Mouse (Mus musculus): ENCODE data around the gene Magi2. TPM values are rescaled to one million over a fixed set of nuclear protein-coding genes. Genes with fewer than 3 reads are reported as not detected.
"Not testable (repeated sequence)": the region's sequence is repeated elsewhere in the genome, so short reads cannot be mapped to it uniquely, and the experiment has no call there.

Magi2 gene
- polyA plus RNA-seq, 1 experiment from 2014 or later = 1.7 TPM

- peak overlapping the region; percentile 83 for H3K4me2 ChIP-seq
- peaks cover 16% of the 10 kb centered on the region for H3K27me3 ChIP-seq (replicated peaks; ENCODE audit: control insufficient read depth, insufficient read depth, low read length)
- no peaks in the 10 kb centered on the region for H3K4me1 ChIP-seq (replicated peaks; ENCODE audit: control insufficient read depth, insufficient read depth, low read length)
- H3K4me3 ChIP-seq (ENCODE audit: low read depth, low read length) = peak overlapping the region; percentile 64
- peak overlapping the region; percentile 58 for H3K9ac ChIP-seq (ENCODE audit: low read depth, low read length)
- under 1% methylated on average over 53 of the region's 57 CpGs for WGBS
- no peaks in the 10 kb centered on the region for H3K36me3 ChIP-seq (ENCODE audit: control insufficient read depth, insufficient read depth, low read length)
- ATAC-seq (replicated peaks; ENCODE audit: low FRiP score) = peak; percentile 84
- peak; percentile 81 for DNase-seq (ENCODE audit: low spot score)
- peak overlapping the region; percentile 75 for H3K27ac ChIP-seq (ENCODE audit: low read depth, low read length)
- no peaks in the 10 kb centered on the region for H3K9me3 ChIP-seq (ENCODE audit: control insufficient read depth, low read length)
Observed at GRCm38 (mm10) chr5:20701483-20702421, 1474.9 kb downstream of the Magi2 start.

- H3K4me3 ChIP-seq (ENCODE audit: low read depth, low read length) = peak overlapping the region; percentile 64
- H3K4me2 ChIP-seq = peak overlapping the region; percentile 83
- peaks cover 16% of the 10 kb centered on the region for H3K27me3 ChIP-seq (replicated peaks; ENCODE audit: control insufficient read depth, insufficient read depth, low read length)
- peak; percentile 50 for ATAC-seq (replicated peaks; ENCODE audit: low FRiP score)
- WGBS = 1% methylated on average over 52 of the region's 57 CpGs
- no peaks in the 10 kb centered on the region for H3K4me1 ChIP-seq (replicated peaks; ENCODE audit: control insufficient read depth, insufficient read depth, low read length)
- H3K9ac ChIP-seq (ENCODE audit: low read depth, low read length) = peak overlapping the region; percentile 58
- no peaks in the 10 kb centered on the region for H3K36me3 ChIP-seq (ENCODE audit: control insufficient read depth, insufficient read depth, low read length)
- H3K9me3 ChIP-seq (ENCODE audit: control insufficient read depth, low read length) = no peaks in the 10 kb centered on the region
- DNase-seq (ENCODE audit: low spot score) = peak; percentile 49
- H3K27ac ChIP-seq (ENCODE audit: low read depth, low read length) = peak overlapping the region; percentile 75
Observed at GRCm38 (mm10) chr5:20702480-20703303, 1475.9 kb downstream of the Magi2 start.

GRCm38 (mm10) chr5:20703304-20703700, 1476.5 kb downstream of the Magi2 start:
- ATAC-seq (replicated peaks; ENCODE audit: low FRiP score) = no peak
- 58% methylated on average over 5 of the region's 5 CpGs for whole genome bisulfite sequencing

GRCm38 (mm10) chr5:20703971-20704575, 1477.2 kb downstream of the Magi2 start:
- Histone ChIP-seq H3K9me3 (ENCODE audit: control insufficient read depth, low read length) (no peaks in the 10 kb centered on the region), H3K9ac (ENCODE audit: low read depth, low read length) (no peak overlapping the region), H3K4me3 (ENCODE audit: low read depth, low read length) (no peak overlapping the region), H3K4me1 (replicated peaks; ENCODE audit: control insufficient read depth, insufficient read depth, low read length) (no peaks in the 10 kb centered on the region), H3K4me2 (no peak overlapping the region), H3K27me3 (replicated peaks; ENCODE audit: control insufficient read depth, insufficient read depth, low read length) (peaks cover 16% of the 10 kb centered on the region), H3K27ac (ENCODE audit: low read depth, low read length) (no peak overlapping the region), H3K36me3 (ENCODE audit: control insufficient read depth, insufficient read depth, low read length) (no peaks in the 10 kb centered on the region)
- 87% methylated on average over 13 of the region's 13 CpGs for whole genome bisulfite sequencing
- no peak for DNase-seq (ENCODE audit: low spot score)
- ATAC-seq (replicated peaks; ENCODE audit: low FRiP score) = no peak

More at GRCm38 (mm10) chr5:20703304-20703700, 1476.5 kb downstream of the Magi2 start:
- no peak overlapping the region for H3K4me3 ChIP-seq (ENCODE audit: low read depth, low read length)
- H3K4me2 ChIP-seq = peak overlapping the region; percentile 83; the same call in 1 of the 2 replicates
- no peak overlapping the region for H3K27ac ChIP-seq (ENCODE audit: low read depth, low read length)
- H3K4me1 ChIP-seq (replicated peaks; ENCODE audit: control insufficient read depth, insufficient read depth, low read length) = no peaks in the 10 kb centered on the region
- H3K9ac ChIP-seq (ENCODE audit: low read depth, low read length) = no peak overlapping the region
- no peak for DNase-seq (ENCODE audit: low spot score)
- peaks cover 16% of the 10 kb centered on the region for H3K27me3 ChIP-seq (replicated peaks; ENCODE audit: control insufficient read depth, insufficient read depth, low read length)
- no peaks in the 10 kb centered on the region for H3K36me3 ChIP-seq (ENCODE audit: control insufficient read depth, insufficient read depth, low read length)
- H3K9me3 ChIP-seq (ENCODE audit: control insufficient read depth, low read length) = no peaks in the 10 kb centered on the region

GRCm38 (mm10) chr5:20704886-20705285, 1478.0 kb downstream of the Magi2 start:
- no peaks in the 10 kb centered on the region for H3K36me3 ChIP-seq (ENCODE audit: control insufficient read depth, insufficient read depth, low read length)
- DNase-seq (ENCODE audit: low spot score) (no peak), ATAC-seq (replicated peaks; ENCODE audit: low FRiP score) (no peak)
- peaks cover 16% of the 10 kb centered on the region for H3K27me3 ChIP-seq (replicated peaks; ENCODE audit: control insufficient read depth, insufficient read depth, low read length)
- H3K27ac ChIP-seq (ENCODE audit: low read depth, low read length) = no peak overlapping the region
- WGBS = 39% methylated on average over 4 of the region's 4 CpGs
- no peak overlapping the region for H3K4me3 ChIP-seq (ENCODE audit: low read depth, low read length)
- no peak overlapping the region for H3K4me2 ChIP-seq
- H3K9me3 ChIP-seq (ENCODE audit: control insufficient read depth, low read length) = no peaks in the 10 kb centered on the region
- no peaks in the 10 kb centered on the region for H3K4me1 ChIP-seq (replicated peaks; ENCODE audit: control insufficient read depth, insufficient read depth, low read length)
- H3K9ac ChIP-seq (ENCODE audit: low read depth, low read length) = no peak overlapping the region

GRCm38 (mm10) chr5:20706322-20707282, 1479.8 kb downstream of the Magi2 start:
- 82% methylated on average over 8 of the region's 18 CpGs for WGBS
- not testable (repeated sequence) for DNase-seq (ENCODE audit: low spot score); H3K36me3 ChIP-seq (ENCODE audit: control insufficient read depth, insufficient read depth, low read length); H3K4me1 ChIP-seq (replicated peaks; ENCODE audit: control insufficient read depth, insufficient read depth, low read length); H3K9me3 ChIP-seq (ENCODE audit: control insufficient read depth, low read length); H3K4me3 ChIP-seq (ENCODE audit: low read depth, low read length); H3K27ac ChIP-seq (ENCODE audit: low read depth, low read length); H3K4me2 ChIP-seq; ATAC-seq (replicated peaks; ENCODE audit: low FRiP score); H3K9ac ChIP-seq (ENCODE audit: low read depth, low read length)
- peaks cover 15% of the 10 kb centered on the region for H3K27me3 ChIP-seq (replicated peaks; ENCODE audit: control insufficient read depth, insufficient read depth, low read length)

GRCm38 (mm10) chr5:20710845-20711244, 1484.0 kb downstream of the Magi2 start:
- not testable (repeated sequence) for H3K4me3 ChIP-seq (ENCODE audit: low read depth, low read length); H3K27ac ChIP-seq (ENCODE audit: low read depth, low read length); H3K36me3 ChIP-seq (ENCODE audit: control insufficient read depth, insufficient read depth, low read length); H3K9me3 ChIP-seq (ENCODE audit: control insufficient read depth, low read length); H3K27me3 ChIP-seq (replicated peaks; ENCODE audit: control insufficient read depth, insufficient read depth, low read length); H3K4me1 ChIP-seq (replicated peaks; ENCODE audit: control insufficient read depth, insufficient read depth, low read length); H3K4me2 ChIP-seq; ATAC-seq (replicated peaks; ENCODE audit: low FRiP score); H3K9ac ChIP-seq (ENCODE audit: low read depth, low read length); DNase-seq (ENCODE audit: low spot score)
- whole genome bisulfite sequencing = 75% methylated on average over 6 of the region's 6 CpGs
